Mouse (Mus musculus): ENCODE measurements around the gene Setd6. TPM values are rescaled to one million over a fixed set of nuclear protein-coding genes. Genes with fewer than 3 reads are reported as not detected.

The Setd6 gene
- polyA plus RNA-seq, 1 experiment from 2014 or later = 28.3 TPM

GRCm38 (mm10) chr8:95688073-95688672 lies 27.5 kb upstream of the Setd6 start:
- DNase-seq (no peak), ATAC-seq (ENCODE audit: low FRiP score, low TSS enrichment) (no peak)
- no peaks in the 10 kb centered on the region for H3K9me3 ChIP-seq (ENCODE audit: control insufficient read depth, low read length)
- no peak overlapping the region for H3K9ac ChIP-seq (replicated peaks; ENCODE audit: low read length)
- H3K4me1 ChIP-seq (ENCODE audit: control insufficient read depth, insufficient read depth, low read length) = no peaks in the 10 kb centered on the region
- no peak overlapping the region for H3K27ac ChIP-seq (replicated peaks; ENCODE audit: low read depth, low read length)
- H3K27me3 ChIP-seq (ENCODE audit: control insufficient read depth, insufficient read depth, low read length) = no peaks in the 10 kb centered on the region
- H3K36me3 ChIP-seq (ENCODE audit: control insufficient read depth, insufficient read depth, low read length) = no peaks in the 10 kb centered on the region
- no peak overlapping the region for H3K4me3 ChIP-seq (replicated peaks; ENCODE audit: low read depth, low read length)
- 84% methylated on average over 10 of the region's 10 CpGs for WGBS
- H3K4me2 ChIP-seq (ENCODE audit: low read length) = no peak overlapping the region

GRCm38 (mm10) chr8:95690929-95691541 lies 24.6 kb upstream of the Setd6 start:
- ATAC-seq (ENCODE audit: low FRiP score, low TSS enrichment) (no peak), DNase-seq (no peak)
- Histone ChIP-seq H3K36me3 (ENCODE audit: control insufficient read depth, insufficient read depth, low read length) (no peaks in the 10 kb centered on the region), H3K4me3 (replicated peaks; ENCODE audit: low read depth, low read length) (no peak overlapping the region), H3K27me3 (ENCODE audit: control insufficient read depth, insufficient read depth, low read length) (no peaks in the 10 kb centered on the region; the same call in 1 of the 2 replicates), H3K4me2 (ENCODE audit: low read length) (no peak overlapping the region), H3K9ac (replicated peaks; ENCODE audit: low read length) (no peak overlapping the region), H3K4me1 (ENCODE audit: control insufficient read depth, insufficient read depth, low read length) (peaks cover 11% of the 10 kb centered on the region), H3K27ac (replicated peaks; ENCODE audit: low read depth, low read length) (no peak overlapping the region), H3K9me3 (ENCODE audit: control insufficient read depth, low read length) (no peaks in the 10 kb centered on the region)
- 86% methylated on average over 13 of the region's 13 CpGs for WGBS

- no peak overlapping the region for H3K4me2 ChIP-seq (ENCODE audit: low read length)
- no peaks in the 10 kb centered on the region for H3K9me3 ChIP-seq (ENCODE audit: control insufficient read depth, low read length)
- no peak overlapping the region for H3K4me3 ChIP-seq (replicated peaks; ENCODE audit: low read depth, low read length)
- H3K27ac ChIP-seq (replicated peaks; ENCODE audit: low read depth, low read length) = no peak overlapping the region
- DNase-seq (no peak), ATAC-seq (ENCODE audit: low FRiP score, low TSS enrichment) (no peak)
- 6% methylated on average over 6 of the region's 6 CpGs for WGBS
- H3K9ac ChIP-seq (replicated peaks; ENCODE audit: low read length) = peak overlapping the region; percentile 13; the same call in 1 of the 2 replicates
- no peaks in the 10 kb centered on the region for H3K36me3 ChIP-seq (ENCODE audit: control insufficient read depth, insufficient read depth, low read length)
- H3K4me1 ChIP-seq (ENCODE audit: control insufficient read depth, insufficient read depth, low read length) = peaks cover 13% of the 10 kb centered on the region
- H3K27me3 ChIP-seq (ENCODE audit: control insufficient read depth, insufficient read depth, low read length) = no peaks in the 10 kb centered on the region; the same call in none of the 2 replicates
These were observed 21.1 kb upstream of the Setd6 start for GRCm38 (mm10) chr8:95694631-95695030.

GRCm38 (mm10) chr8:95696661-95697060 lies 19.0 kb upstream of the Setd6 start:
- Histone ChIP-seq H3K4me2 (ENCODE audit: low read length) (peak overlapping the region; percentile 38; the same call in 1 of the 2 replicates), H3K4me1 (ENCODE audit: control insufficient read depth, insufficient read depth, low read length) (peaks cover 28% of the 10 kb centered on the region), H3K9me3 (ENCODE audit: control insufficient read depth, low read length) (no peaks in the 10 kb centered on the region), H3K27me3 (ENCODE audit: control insufficient read depth, insufficient read depth, low read length) (no peaks in the 10 kb centered on the region; the same call in none of the 2 replicates), H3K9ac (replicated peaks; ENCODE audit: low read length) (no peak overlapping the region), H3K4me3 (replicated peaks; ENCODE audit: low read depth, low read length) (no peak overlapping the region), H3K27ac (replicated peaks; ENCODE audit: low read depth, low read length) (no peak overlapping the region; the same call in 1 of the 2 replicates), H3K36me3 (ENCODE audit: control insufficient read depth, insufficient read depth, low read length) (no peaks in the 10 kb centered on the region)
- DNase-seq (no peak), ATAC-seq (ENCODE audit: low FRiP score, low TSS enrichment) (no peak)
- 60% methylated on average over 7 of the region's 8 CpGs for WGBS

- Histone ChIP-seq H3K27ac (replicated peaks; ENCODE audit: low read depth, low read length) (no peak overlapping the region; the same call in 1 of the 2 replicates), H3K27me3 (ENCODE audit: control insufficient read depth, insufficient read depth, low read length) (no peaks in the 10 kb centered on the region; the same call in none of the 2 replicates), H3K9ac (replicated peaks; ENCODE audit: low read length) (0 out of 2 replicates have a peak overlapping the region, but pooled peaks have one; percentile 23), H3K4me3 (replicated peaks; ENCODE audit: low read depth, low read length) (no peak overlapping the region), H3K4me2 (ENCODE audit: low read length) (peak overlapping the region; percentile 38; the same call in 1 of the 2 replicates), H3K36me3 (ENCODE audit: control insufficient read depth, insufficient read depth, low read length) (no peaks in the 10 kb centered on the region), H3K9me3 (ENCODE audit: control insufficient read depth, low read length) (no peaks in the 10 kb centered on the region), H3K4me1 (ENCODE audit: control insufficient read depth, insufficient read depth, low read length) (peaks cover 28% of the 10 kb centered on the region)
- WGBS = under 1% methylated on average over 11 of the region's 11 CpGs
- ATAC-seq (ENCODE audit: low FRiP score, low TSS enrichment) (peak; percentile 49; the same call in 1 of the 2 replicates), DNase-seq (peak; percentile 96)
These were observed 18.6 kb upstream of the Setd6 start for GRCm38 (mm10) chr8:95697128-95697527.

- H3K4me1 ChIP-seq (ENCODE audit: control insufficient read depth, insufficient read depth, low read length) = peaks cover 33% of the 10 kb centered on the region
- no peaks in the 10 kb centered on the region; the same call in none of the 2 replicates for H3K27me3 ChIP-seq (ENCODE audit: control insufficient read depth, insufficient read depth, low read length)
- WGBS = 47% methylated on average over 6 of the region's 6 CpGs
- DNase-seq = no peak
- H3K9me3 ChIP-seq (ENCODE audit: control insufficient read depth, low read length) = no peaks in the 10 kb centered on the region
- H3K27ac ChIP-seq (replicated peaks; ENCODE audit: low read depth, low read length) = no peak overlapping the region
- no peak overlapping the region for H3K4me3 ChIP-seq (replicated peaks; ENCODE audit: low read depth, low read length)
- H3K9ac ChIP-seq (replicated peaks; ENCODE audit: low read length) = no peak overlapping the region
- no peak overlapping the region for H3K4me2 ChIP-seq (ENCODE audit: low read length)
- ATAC-seq (ENCODE audit: low FRiP score, low TSS enrichment) = no peak
- H3K36me3 ChIP-seq (ENCODE audit: control insufficient read depth, insufficient read depth, low read length) = no peaks in the 10 kb centered on the region
These were observed 17.5 kb upstream of the Setd6 start for GRCm38 (mm10) chr8:95698179-95698578.

GRCm38 (mm10) chr8:95700282-95700681 lies 15.4 kb upstream of the Setd6 start:
- H3K4me2 ChIP-seq (ENCODE audit: low read length) = peak overlapping the region; percentile 29
- DNase-seq = peak; percentile 90
- H3K9me3 ChIP-seq (ENCODE audit: control insufficient read depth, low read length) = no peaks in the 10 kb centered on the region
- no peak for ATAC-seq (ENCODE audit: low FRiP score, low TSS enrichment)
- H3K4me1 ChIP-seq (ENCODE audit: control insufficient read depth, insufficient read depth, low read length) = peaks cover 34% of the 10 kb centered on the region
- WGBS = 33% methylated on average over 9 of the region's 9 CpGs
- H3K4me3 ChIP-seq (replicated peaks; ENCODE audit: low read depth, low read length) = no peak overlapping the region
- H3K9ac ChIP-seq (replicated peaks; ENCODE audit: low read length) = no peak overlapping the region; the same call in 1 of the 2 replicates
- H3K36me3 ChIP-seq (ENCODE audit: control insufficient read depth, insufficient read depth, low read length) = no peaks in the 10 kb centered on the region
- peak overlapping the region; percentile 71 for H3K27ac ChIP-seq (replicated peaks; ENCODE audit: low read depth, low read length)
- no peaks in the 10 kb centered on the region; the same call in 1 of the 2 replicates for H3K27me3 ChIP-seq (ENCODE audit: control insufficient read depth, insufficient read depth, low read length)

GRCm38 (mm10) chr8:95701809-95702208 lies 13.9 kb upstream of the Setd6 start:
- WGBS = 89% methylated on average over 4 of the region's 4 CpGs
- Histone ChIP-seq H3K9ac (replicated peaks; ENCODE audit: low read length) (no peak overlapping the region), H3K4me1 (ENCODE audit: control insufficient read depth, insufficient read depth, low read length) (peaks cover 34% of the 10 kb centered on the region), H3K27ac (replicated peaks; ENCODE audit: low read depth, low read length) (no peak overlapping the region), H3K4me3 (replicated peaks; ENCODE audit: low read depth, low read length) (no peak overlapping the region), H3K36me3 (ENCODE audit: control insufficient read depth, insufficient read depth, low read length) (peaks cover 13% of the 10 kb centered on the region), H3K9me3 (ENCODE audit: control insufficient read depth, low read length) (no peaks in the 10 kb centered on the region), H3K4me2 (ENCODE audit: low read length) (no peak overlapping the region; the same call in 1 of the 2 replicates), H3K27me3 (ENCODE audit: control insufficient read depth, insufficient read depth, low read length) (no peaks in the 10 kb centered on the region; the same call in 1 of the 2 replicates)
- no peak for DNase-seq
- ATAC-seq (ENCODE audit: low FRiP score, low TSS enrichment) = no peak
